Mouse (Mus musculus) cerebellum, adult 2 months (tissue): ENCODE data around the gene Ksr1. TPM values are rescaled to one million over a fixed set of nuclear protein-coding genes. Genes with fewer than 3 reads are reported as not detected.

Experiments used
- DNase-seq, 2 experiments: peaks; one replicate each; pipeline ENCODE4 v3.0.0; 2021
- H3K27ac ChIP-seq: fragments of 200-500 bp; 2 replicates; pipeline ENCODE4 v1.5.1; 2012; ENCODE audit warnings: low read length, control low read depth, inconsistent platforms; ENCODE audit not compliant: insufficient read depth
- H3K27me3 ChIP-seq: fragments of 200-500 bp; 2 replicates; pipeline ENCODE4 v1.6.1; 2012; ENCODE audit warnings: inconsistent platforms, mild to moderate bottlenecking, low read length, moderate library complexity; ENCODE audit not compliant: control insufficient read depth, insufficient read depth
- H3K4me1 ChIP-seq: fragments of 200-500 bp; 2 replicates; pipeline ENCODE4 v1.6.1; 2011; ENCODE audit warnings: low read length; ENCODE audit not compliant: control insufficient read depth, insufficient read depth
- H3K4me3 ChIP-seq: fragments of 200-500 bp; replicated peaks from 2 replicates; pipeline ENCODE3; 2011; ENCODE audit warnings: mild to moderate bottlenecking, low read depth, low read length, control low read depth; ENCODE audit not compliant: insufficient read depth
- CTCF ChIP-seq: fragments of 200-500 bp; IDR thresholded peaks from 2 replicates; pipeline ENCODE4 v1.5.1; 2011; ENCODE audit warnings: low read depth, mild to moderate bottlenecking, control low read depth, low read length, moderate library complexity, borderline replicate concordance; ENCODE audit not compliant: insufficient read depth
- POLR2A ChIP-seq: fragments of 200-500 bp; IDR thresholded peaks from 2 replicates; pipeline ENCODE4 v1.6.1; 2011; ENCODE audit warnings: low read length, control low read depth, borderline replicate concordance; ENCODE audit not compliant: insufficient read depth
- WGBS: fragments of 180-500 bp; shearing (Covaris S2); methylation state at CpG from one replicate; pipeline ENCODE4 v1.1.7; 2018; 5-methylcytosine and 5-hydroxymethylcytosine counted together
- polyA plus RNA-seq: library from polyadenylated mRNA; depleted of rRNA; stranded (reverse); fragments of >200 nt; gene quantifications from 2 replicates; pipeline ENCODE4 v1.2.3, GENCODE M21; 2012

Ksr1 gene
- polyA plus RNA-seq, 1 experiment = 23.2 TPM

GRCm38 (mm10) chr11:79115659-79116058 lies 30.5 kb downstream of the Ksr1 start:
- H3K4me3 ChIP-seq = no peak overlapping the region
- no peaks in the 10 kb centered on the region for H3K27me3 ChIP-seq
- H3K4me1 ChIP-seq = peaks cover 20% of the 10 kb centered on the region
- no peak overlapping the region for H3K27ac ChIP-seq
- TF ChIP-seq CTCF (no peak), POLR2A (no peak)
- no peak for DNase-seq
- 81% methylated on average over 8 of the region's 8 CpGs for WGBS

DNA sequence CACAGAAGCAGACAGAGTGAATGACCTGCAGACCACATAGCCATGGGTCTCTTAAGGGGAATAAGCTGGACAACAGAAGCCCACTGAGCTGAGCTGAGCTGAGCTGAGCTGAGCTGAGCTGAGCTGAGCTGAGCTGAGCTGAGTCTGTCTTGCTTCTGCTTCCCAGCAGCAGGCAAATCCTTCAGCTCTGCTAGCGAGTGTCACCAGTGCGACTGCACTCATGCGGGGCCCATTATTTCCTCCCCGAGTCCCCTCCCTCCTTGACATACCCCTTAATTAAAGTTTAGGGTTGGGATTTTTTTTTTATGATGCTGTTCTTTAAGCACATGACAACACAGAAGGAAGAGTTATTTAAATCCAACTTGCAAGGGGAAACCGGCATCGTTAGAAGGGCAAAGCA lies 32.1 kb downstream of the Ksr1 start:
- Histone ChIP-seq H3K27me3 (no peaks in the 10 kb centered on the region), H3K27ac (no peak overlapping the region), H3K4me1 (peaks cover 22% of the 10 kb centered on the region), H3K4me3 (no peak overlapping the region)
- DNase-seq = no peak
- no peak for TF ChIP-seq POLR2A
- 98% methylated on average over 6 of the region's 6 CpGs for WGBS

DNA sequence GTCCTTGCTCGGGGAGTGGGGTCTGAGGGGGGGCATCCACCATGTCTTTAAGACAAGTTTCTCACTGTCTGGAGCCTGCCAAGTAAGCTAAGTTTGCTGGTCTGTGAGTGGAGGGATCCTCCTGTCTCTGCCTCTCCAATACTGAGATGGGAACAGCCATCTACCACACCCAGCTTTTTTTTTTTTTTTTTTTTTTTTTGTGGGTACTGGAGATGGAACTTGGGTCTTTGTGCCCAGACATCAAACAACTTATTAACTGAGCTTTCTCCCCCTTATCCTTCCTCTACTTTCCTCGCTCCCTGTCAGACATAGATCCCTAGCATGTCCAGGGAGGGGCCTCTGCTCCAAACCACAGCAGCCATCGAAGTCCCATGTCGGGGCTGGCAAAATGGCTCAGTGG lies 32.8 kb downstream of the Ksr1 start:
- H3K27ac ChIP-seq = no peak overlapping the region
- H3K4me3 ChIP-seq = no peak overlapping the region
- 80% methylated on average over 4 of the region's 4 CpGs for WGBS
- peaks cover 22% of the 10 kb centered on the region for H3K4me1 ChIP-seq
- H3K27me3 ChIP-seq = no peaks in the 10 kb centered on the region
- DNase-seq = no peak
- TF ChIP-seq POLR2A (no peak), CTCF (no peak)

GRCm38 (mm10) chr11:79112559-79113302 lies 33.5 kb downstream of the Ksr1 start:
- H3K4me3 ChIP-seq = no peak overlapping the region
- TF ChIP-seq POLR2A (no peak), CTCF (no peak)
- H3K27ac ChIP-seq = no peak overlapping the region
- peaks cover 22% of the 10 kb centered on the region for H3K4me1 ChIP-seq
- DNase-seq = no peak
- 56% methylated on average over 19 of the region's 19 CpGs for WGBS
- no peaks in the 10 kb centered on the region for H3K27me3 ChIP-seq

DNA sequence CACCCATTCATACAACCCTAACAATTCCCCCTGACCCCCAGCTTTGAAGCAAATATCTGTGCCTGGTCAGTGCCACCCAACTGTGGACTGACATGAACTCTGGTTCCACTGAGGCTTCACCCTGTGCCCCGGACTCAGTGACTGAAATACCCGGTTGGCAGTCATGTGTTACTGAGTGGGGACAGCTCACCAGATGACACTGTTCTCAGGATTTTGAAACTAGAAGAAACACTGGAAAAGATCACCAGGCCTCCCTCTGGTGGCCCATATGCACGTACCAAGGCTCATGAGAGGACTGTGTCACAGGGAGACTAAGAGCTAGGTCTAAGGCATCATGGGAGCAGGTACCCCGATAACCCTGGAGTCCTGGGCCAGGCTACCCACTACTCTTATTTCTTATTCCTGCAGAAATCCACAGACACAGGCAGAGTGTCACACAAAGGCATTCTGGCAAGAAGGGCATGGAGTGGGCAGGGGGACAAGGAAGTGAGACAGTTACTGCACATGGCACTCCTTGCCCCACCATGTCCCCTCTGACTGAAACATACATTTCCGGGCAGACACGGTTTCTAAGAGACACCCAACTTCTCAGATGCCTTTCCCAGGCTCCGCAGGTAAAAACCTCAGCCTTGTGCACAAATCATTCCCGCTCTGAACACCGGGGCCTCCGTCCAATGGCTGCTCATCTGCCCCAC lies 34.2 kb downstream of the Ksr1 start:
- no peak overlapping the region for H3K4me3 ChIP-seq
- TF ChIP-seq CTCF (no peak), POLR2A (no peak)
- no peak for DNase-seq
- peaks cover 19% of the 10 kb centered on the region for H3K4me1 ChIP-seq
- no peak overlapping the region for H3K27ac ChIP-seq
- H3K27me3 ChIP-seq = no peaks in the 10 kb centered on the region
- WGBS = 90% methylated on average over 10 of the region's 10 CpGs

DNA sequence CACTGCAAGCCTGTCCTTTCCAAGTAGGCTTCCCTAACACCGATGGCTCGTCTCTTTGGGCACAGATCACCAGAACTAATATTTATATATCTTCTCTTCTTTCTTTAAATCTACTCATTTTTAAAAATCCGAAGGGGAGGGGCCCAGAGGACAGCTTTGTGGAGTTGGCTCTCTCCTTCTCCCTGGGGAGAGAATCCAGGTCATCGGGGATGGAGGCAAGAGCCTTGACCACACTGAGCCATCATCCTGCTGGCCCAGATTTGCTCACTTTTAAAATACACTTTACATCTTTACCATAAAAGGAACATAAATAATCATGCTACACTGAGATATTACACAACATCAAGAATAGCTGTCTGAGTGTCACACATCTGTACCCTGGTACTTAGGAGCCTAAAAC lies 35.8 kb downstream of the Ksr1 start:
- H3K27me3 ChIP-seq = no peaks in the 10 kb centered on the region
- no peak overlapping the region for H3K4me3 ChIP-seq
- TF ChIP-seq POLR2A = no peak
- no peak for TF ChIP-seq CTCF
- peaks cover 7% of the 10 kb centered on the region for H3K4me1 ChIP-seq
- WGBS = 70% methylated on average over 4 of the region's 4 CpGs
- DNase-seq = no peak
- no peak overlapping the region for H3K27ac ChIP-seq

GRCm38 (mm10) chr11:79107934-79108333 lies 38.3 kb downstream of the Ksr1 start:
- Histone ChIP-seq H3K27me3 (no peaks in the 10 kb centered on the region), H3K4me1 (peaks cover 3% of the 10 kb centered on the region), H3K4me3 (no peak overlapping the region), H3K27ac (no peak overlapping the region)
- WGBS = 88% methylated on average over 11 of the region's 11 CpGs
- DNase-seq = no peak
- TF ChIP-seq CTCF = no peak
- no peak for TF ChIP-seq POLR2A

GRCm38 (mm10) chr11:79104998-79105397 lies 41.2 kb downstream of the Ksr1 start:
- Histone ChIP-seq H3K4me1 (peaks cover 3% of the 10 kb centered on the region; the same call in 1 of the 2 replicates), H3K27ac (no peak overlapping the region), H3K4me3 (no peak overlapping the region), H3K27me3 (no peaks in the 10 kb centered on the region)
- 94% methylated on average over 6 of the region's 6 CpGs for WGBS
- DNase-seq = no peak
- no peak for TF ChIP-seq CTCF
- no peak for TF ChIP-seq POLR2A
